Mouse (Mus musculus) adrenal gland, postnatal 14 days (tissue): ENCODE measurements at regions not wholly inside any gene's neighbourhood (a gene's known extent, or its start where the extent isn't known, plus 50 kb on each side); places are given as distances from the start of the nearest gene placed in this dataset.

Source experiments
- DNase-seq: peaks from one replicate; pipeline ENCODE4 v3.0.0; 2021; ENCODE audit warnings: mixed read lengths

DNA sequence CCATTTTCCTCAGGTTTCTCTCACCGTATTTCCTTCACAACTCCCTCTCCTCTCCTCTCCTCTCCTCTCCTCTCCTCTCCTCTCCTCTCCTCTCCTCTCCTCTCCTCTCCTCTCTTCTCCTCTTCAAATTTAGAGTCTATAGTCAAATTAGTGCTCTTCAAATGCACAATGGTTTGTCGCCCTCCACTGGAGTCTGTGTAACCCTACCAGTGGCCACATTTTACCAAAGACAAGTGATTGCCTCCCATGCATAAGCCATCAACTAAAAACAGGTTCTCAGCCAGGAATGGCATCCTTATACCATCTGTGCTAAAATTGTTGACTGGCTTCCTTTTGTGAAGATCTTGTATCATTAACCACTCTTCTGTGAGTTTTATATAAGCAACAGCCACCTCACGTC is 979.5 kb upstream of the Adam24 start:
- peak; percentile 5 for DNase-seq

GRCm38 (mm10) chr8:39705843-39706242 is 969.0 kb upstream of the Adam24 start:
- no peak for DNase-seq

DNA sequence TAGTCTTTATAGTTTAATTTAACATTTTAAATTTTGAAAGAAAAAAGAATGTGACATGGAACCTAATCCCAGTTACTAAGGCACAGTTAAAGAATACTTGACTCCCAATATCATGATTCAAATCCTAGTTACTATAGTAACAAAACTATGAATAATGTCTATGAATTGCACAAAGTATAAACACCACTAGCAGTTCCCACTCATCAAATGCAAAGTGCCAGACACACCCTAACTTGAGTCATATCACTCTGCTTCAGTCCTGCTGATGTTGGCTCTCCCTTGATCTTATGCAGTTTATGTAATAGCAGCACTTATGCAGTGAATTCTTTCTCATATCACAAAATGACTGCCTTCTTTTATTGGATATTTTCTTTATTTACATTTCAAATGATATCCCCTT is 932.5 kb upstream of the Adam24 start:
- no peak for DNase-seq

GRCm38 (mm10) chr8:39746225-39746624 is 928.7 kb upstream of the Adam24 start:
- no peak for DNase-seq

- no peak for DNase-seq
Observed at GRCm38 (mm10) chr8:39759905-39760304, 915.0 kb upstream of the Adam24 start.

GRCm38 (mm10) chr8:39779449-39779848 is 895.4 kb upstream of the Adam24 start:
- DNase-seq = no peak

- DNase-seq = no peak
Observed at GRCm38 (mm10) chr8:39780169-39780568, 894.7 kb upstream of the Adam24 start.

DNA sequence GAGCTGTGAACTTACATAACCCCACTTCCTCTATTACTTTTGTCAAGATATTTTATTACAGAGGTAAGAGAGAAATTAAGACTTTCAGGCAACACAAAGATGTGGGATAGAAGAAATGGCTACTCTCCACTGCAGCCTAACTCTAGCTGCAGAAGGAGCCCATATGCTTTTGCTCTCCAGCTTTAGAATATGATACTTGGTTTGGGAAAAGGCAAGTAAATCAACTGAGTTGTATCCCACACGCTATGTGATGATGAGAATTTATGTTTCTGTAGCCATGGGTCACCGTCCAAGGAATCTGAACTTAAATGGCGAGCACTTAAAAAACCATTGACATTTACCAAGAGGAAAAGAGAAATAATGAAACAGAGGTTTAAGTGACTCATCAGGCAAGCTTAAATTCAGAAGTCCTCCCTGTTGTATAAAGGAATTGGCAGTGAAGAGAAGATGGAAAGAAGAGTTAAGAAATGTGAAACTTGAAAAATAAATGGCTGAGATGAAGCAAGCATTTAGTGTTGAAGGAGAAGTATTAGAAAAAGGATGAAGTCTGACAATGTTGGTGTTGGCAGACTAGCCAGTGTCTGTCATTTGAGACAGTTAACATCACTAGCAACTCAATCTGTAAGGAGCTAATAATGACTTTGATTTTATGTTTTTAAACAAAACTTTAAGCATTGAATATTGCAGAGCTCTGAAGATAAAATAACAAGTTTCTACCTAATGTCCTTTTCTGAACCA is 893.3 kb upstream of the Adam24 start:
- no peak for DNase-seq

DNA sequence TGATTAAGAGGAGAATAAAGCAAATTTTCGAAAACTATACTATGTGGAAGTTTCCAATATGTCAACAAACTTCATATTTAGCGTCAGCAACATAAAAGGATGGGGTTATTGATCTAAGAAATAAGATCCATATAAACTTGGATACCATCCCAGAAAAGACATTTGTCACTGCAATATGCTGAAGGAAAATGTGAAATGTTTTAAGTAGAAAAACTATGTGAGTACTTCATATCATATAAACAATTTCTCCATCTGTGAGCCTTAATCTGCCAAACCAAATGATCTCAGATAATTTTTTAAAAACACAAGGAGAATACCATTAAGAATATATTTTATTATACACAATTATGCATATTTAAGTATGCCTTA is 892.7 kb upstream of the Adam24 start:
- DNase-seq = no peak
